Mouse (Mus musculus): ENCODE measurements around the gene Btnl2. TPM values are rescaled to one million over a fixed set of nuclear protein-coding genes. Genes with fewer than 3 reads are reported as not detected.

Btnl2 gene
- polyA plus RNA-seq, 1 experiment from 2014 or later, result 0.08 TPM

GRCm38 (mm10) chr17:34391507-34391906 lies 36.9 kb downstream of the Btnl2 start:
- H3K36me3 ChIP-seq (replicated peaks; ENCODE audit: control insufficient read depth, insufficient read depth, low read depth, low read length), result no peaks in the 10 kb centered on the region
- 78% methylated on average over 7 of the region's 7 CpGs for WGBS
- no peaks in the 10 kb centered on the region for H3K4me1 ChIP-seq (ENCODE audit: control insufficient read depth, insufficient read depth, low read length)
- H3K27me3 ChIP-seq (ENCODE audit: control insufficient read depth, insufficient read depth, low read length), result peaks cover 3% of the 10 kb centered on the region; the same call in 1 of the 2 replicates
- no peak overlapping the region for H3K4me2 ChIP-seq (ENCODE audit: low read depth, low read length)
- ATAC-seq (replicated peaks; ENCODE audit: insufficient number of reproducible peaks, low FRiP score, low TSS enrichment, low read depth), result no peak
- DNase-seq (ENCODE audit: low spot score), result no peak
- no peak overlapping the region for H3K9ac ChIP-seq (replicated peaks; ENCODE audit: low read length)
- no peak overlapping the region for H3K4me3 ChIP-seq (ENCODE audit: low read depth, low read length)
- no peaks in the 10 kb centered on the region for H3K9me3 ChIP-seq (replicated peaks; ENCODE audit: control insufficient read depth, low read length)
- no peak overlapping the region for H3K27ac ChIP-seq (replicated peaks; ENCODE audit: low read depth, low read length)

GRCm38 (mm10) chr17:34392321-34392720 lies 37.7 kb downstream of the Btnl2 start:
- ATAC-seq (replicated peaks; ENCODE audit: insufficient number of reproducible peaks, low FRiP score, low TSS enrichment, low read depth) (no peak), DNase-seq (ENCODE audit: low spot score) (peak; percentile 73)
- peak overlapping the region; percentile 34; the same call in 1 of the 2 replicates for H3K9ac ChIP-seq (replicated peaks; ENCODE audit: low read length)
- H3K4me3 ChIP-seq (ENCODE audit: low read depth, low read length), result peak overlapping the region; percentile 27
- 5% methylated on average over 24 of the region's 24 CpGs for WGBS
- no peaks in the 10 kb centered on the region for H3K36me3 ChIP-seq (replicated peaks; ENCODE audit: control insufficient read depth, insufficient read depth, low read depth, low read length)
- H3K9me3 ChIP-seq (replicated peaks; ENCODE audit: control insufficient read depth, low read length), result no peaks in the 10 kb centered on the region
- H3K27ac ChIP-seq (replicated peaks; ENCODE audit: low read depth, low read length), result no peak overlapping the region
- peak overlapping the region; percentile 45 for H3K4me2 ChIP-seq (ENCODE audit: low read depth, low read length)
- no peaks in the 10 kb centered on the region for H3K4me1 ChIP-seq (ENCODE audit: control insufficient read depth, insufficient read depth, low read length)
- H3K27me3 ChIP-seq (ENCODE audit: control insufficient read depth, insufficient read depth, low read length), result peaks cover 3% of the 10 kb centered on the region; the same call in 1 of the 2 replicates

DNA sequence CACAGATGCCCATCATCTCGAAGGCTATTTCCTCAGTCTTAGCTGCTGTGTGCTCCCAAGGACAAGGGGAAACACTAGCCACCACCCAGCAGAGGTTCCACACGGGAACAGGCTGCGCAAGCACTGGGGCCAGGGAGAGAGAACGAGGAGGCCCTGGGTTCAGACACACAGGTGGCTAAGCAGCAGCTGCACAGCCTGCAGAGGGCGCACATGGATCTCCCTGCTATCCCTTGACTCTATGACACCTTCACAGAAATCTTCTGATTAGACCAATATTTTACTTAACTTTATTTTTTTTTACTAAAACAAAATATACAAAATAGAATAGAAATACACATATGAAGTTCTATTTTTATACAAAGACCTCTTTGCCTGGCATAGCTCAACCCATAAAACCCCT lies 42.7 kb downstream of the Btnl2 start:
- Histone ChIP-seq H3K36me3 (replicated peaks; ENCODE audit: control insufficient read depth, insufficient read depth, low read depth, low read length) (no peaks in the 10 kb centered on the region), H3K27me3 (ENCODE audit: control insufficient read depth, insufficient read depth, low read length) (no peaks in the 10 kb centered on the region), H3K9me3 (replicated peaks; ENCODE audit: control insufficient read depth, low read length) (no peaks in the 10 kb centered on the region), H3K27ac (replicated peaks; ENCODE audit: low read depth, low read length) (no peak overlapping the region), H3K4me2 (ENCODE audit: low read depth, low read length) (no peak overlapping the region), H3K4me1 (ENCODE audit: control insufficient read depth, insufficient read depth, low read length) (no peaks in the 10 kb centered on the region), H3K4me3 (ENCODE audit: low read depth, low read length) (no peak overlapping the region), H3K9ac (replicated peaks; ENCODE audit: low read length) (no peak overlapping the region)
- WGBS, result 60% methylated on average over 5 of the region's 5 CpGs
- ATAC-seq (replicated peaks; ENCODE audit: insufficient number of reproducible peaks, low FRiP score, low TSS enrichment, low read depth) (no peak), DNase-seq (ENCODE audit: low spot score) (no peak)

GRCm38 (mm10) chr17:34398058-34398710 lies 43.6 kb downstream of the Btnl2 start:
- peak; percentile 77 for DNase-seq (ENCODE audit: low spot score)
- Histone ChIP-seq H3K9me3 (replicated peaks; ENCODE audit: control insufficient read depth, low read length) (no peaks in the 10 kb centered on the region), H3K27me3 (ENCODE audit: control insufficient read depth, insufficient read depth, low read length) (no peaks in the 10 kb centered on the region), H3K4me1 (ENCODE audit: control insufficient read depth, insufficient read depth, low read length) (no peaks in the 10 kb centered on the region), H3K4me2 (ENCODE audit: low read depth, low read length) (peak overlapping the region; percentile 71), H3K27ac (replicated peaks; ENCODE audit: low read depth, low read length) (peak overlapping the region; percentile 57; the same call in 1 of the 2 replicates), H3K4me3 (ENCODE audit: low read depth, low read length) (peak overlapping the region; percentile 42), H3K9ac (replicated peaks; ENCODE audit: low read length) (no peak overlapping the region), H3K36me3 (replicated peaks; ENCODE audit: control insufficient read depth, insufficient read depth, low read depth, low read length) (no peaks in the 10 kb centered on the region)
- ATAC-seq (replicated peaks; ENCODE audit: insufficient number of reproducible peaks, low FRiP score, low TSS enrichment, low read depth), result peak; percentile 68
- WGBS, result 13% methylated on average over 9 of the region's 9 CpGs

GRCm38 (mm10) chr17:34398711-34399393 lies 44.2 kb downstream of the Btnl2 start, which contains the start of gene BC051142:
Gene BC051142 (plus strand): TSS chr17:34398820.
- H3K27me3 ChIP-seq (ENCODE audit: control insufficient read depth, insufficient read depth, low read length), result no peaks in the 10 kb centered on the region
- H3K36me3 ChIP-seq (replicated peaks; ENCODE audit: control insufficient read depth, insufficient read depth, low read depth, low read length), result no peaks in the 10 kb centered on the region
- 7% methylated on average over 34 of the region's 34 CpGs for WGBS
- peak; percentile 97 for ATAC-seq (replicated peaks; ENCODE audit: insufficient number of reproducible peaks, low FRiP score, low TSS enrichment, low read depth)
- H3K4me1 ChIP-seq (ENCODE audit: control insufficient read depth, insufficient read depth, low read length), result no peaks in the 10 kb centered on the region
- H3K9me3 ChIP-seq (replicated peaks; ENCODE audit: control insufficient read depth, low read length), result no peaks in the 10 kb centered on the region
- peak within 1 kb of the TSS; percentile 71 for H3K4me2 ChIP-seq (ENCODE audit: low read depth, low read length)
- H3K4me3 ChIP-seq (ENCODE audit: low read depth, low read length), result peak within 1 kb of the TSS; percentile 42
- H3K9ac ChIP-seq (replicated peaks; ENCODE audit: low read length), result peak within 1 kb of the TSS; percentile 65
- peak; percentile 87 for DNase-seq (ENCODE audit: low spot score)
- H3K27ac ChIP-seq (replicated peaks; ENCODE audit: low read depth, low read length), result peak within 1 kb of the TSS; percentile 57

GRCm38 (mm10) chr17:34399394-34399715 lies 44.7 kb downstream of the Btnl2 start:
- ATAC-seq (replicated peaks; ENCODE audit: insufficient number of reproducible peaks, low FRiP score, low TSS enrichment, low read depth) (no peak), DNase-seq (ENCODE audit: low spot score) (no peak)
- Histone ChIP-seq H3K9ac (replicated peaks; ENCODE audit: low read length) (peak overlapping the region; percentile 65), H3K4me1 (ENCODE audit: control insufficient read depth, insufficient read depth, low read length) (no peaks in the 10 kb centered on the region), H3K27me3 (ENCODE audit: control insufficient read depth, insufficient read depth, low read length) (no peaks in the 10 kb centered on the region), H3K27ac (replicated peaks; ENCODE audit: low read depth, low read length) (no peak overlapping the region), H3K4me3 (ENCODE audit: low read depth, low read length) (no peak overlapping the region; the same call in 1 of the 2 replicates), H3K9me3 (replicated peaks; ENCODE audit: control insufficient read depth, low read length) (no peaks in the 10 kb centered on the region), H3K4me2 (ENCODE audit: low read depth, low read length) (no peak overlapping the region), H3K36me3 (replicated peaks; ENCODE audit: control insufficient read depth, insufficient read depth, low read depth, low read length) (no peaks in the 10 kb centered on the region)
- 48% methylated on average over 4 of the region's 4 CpGs for WGBS

GRCm38 (mm10) chr17:34411117-34411516 lies 56.5 kb downstream of the Btnl2 start:
- H3K36me3 ChIP-seq (replicated peaks; ENCODE audit: control insufficient read depth, insufficient read depth, low read depth, low read length), result no peaks in the 10 kb centered on the region
- H3K4me1 ChIP-seq (ENCODE audit: control insufficient read depth, insufficient read depth, low read length), result no peaks in the 10 kb centered on the region
- no peak overlapping the region for H3K9ac ChIP-seq (replicated peaks; ENCODE audit: low read length)
- H3K27ac ChIP-seq (replicated peaks; ENCODE audit: low read depth, low read length), result no peak overlapping the region
- H3K27me3 ChIP-seq (ENCODE audit: control insufficient read depth, insufficient read depth, low read length), result no peaks in the 10 kb centered on the region
- 24% methylated on average over 6 of the region's 6 CpGs for WGBS
- no peaks in the 10 kb centered on the region for H3K9me3 ChIP-seq (replicated peaks; ENCODE audit: control insufficient read depth, low read length)
- no peak for ATAC-seq (replicated peaks; ENCODE audit: insufficient number of reproducible peaks, low FRiP score, low TSS enrichment, low read depth)
- DNase-seq (ENCODE audit: low spot score), result peak; percentile 73
- H3K4me2 ChIP-seq (ENCODE audit: low read depth, low read length), result no peak overlapping the region
- H3K4me3 ChIP-seq (ENCODE audit: low read depth, low read length), result no peak overlapping the region

Measured in embryonic facial prominence, embryonic 11.5 days (tissue).